Mouse (Mus musculus) lung, postnatal 0 days (tissue): ENCODE results near the gene Rps6. TPM values are rescaled to one million over a fixed set of nuclear protein-coding genes. Genes with fewer than 3 reads are reported as not detected.
"Not testable (repeated sequence)": the region's sequence is repeated elsewhere in the genome, so short reads cannot be mapped to it uniquely, and the experiment has no call there.

Experiments
- ATAC-seq: fragments of 200-750 bp; cut with Nextera tagmentation; 2 replicates; pipeline ENCODE4 v1.8.0; 2017; ENCODE audit warnings: moderate library complexity
- DNase-seq: peaks from one replicate; pipeline ENCODE4 v3.0.0-alpha.2; 2016; ENCODE audit warnings: low spot score
- H3K27ac ChIP-seq: fragments of 300-500 bp; sonication (generic); 2 replicates; pipeline ENCODE4 v1.5.1; 2014; ENCODE audit warnings: antibody characterized with exemption, mild to moderate bottlenecking, low read length, mixed read lengths
- H3K27me3 ChIP-seq: fragments of 300-500 bp; sonication (generic); replicated peaks from 2 replicates; pipeline ENCODE4 v1.6.1; 2014; ENCODE audit warnings: low read length, mixed read lengths; ENCODE audit not compliant: insufficient read depth
- H3K36me3 ChIP-seq: fragments of 300-500 bp; sonication (generic); 2 replicates; pipeline ENCODE4 v1.6.1; 2014; ENCODE audit warnings: low read length, mixed read lengths; ENCODE audit not compliant: insufficient read depth
- H3K4me1 ChIP-seq: fragments of 300-500 bp; sonication (generic); 2 replicates; pipeline ENCODE4 v1.6.1; 2014; ENCODE audit warnings: antibody characterized with exemption, low read depth, low read length, mixed read lengths; ENCODE audit not compliant: insufficient read depth
- H3K4me2 ChIP-seq: fragments of 300-500 bp; sonication (generic); replicated peaks from 2 replicates; pipeline ENCODE4 v1.6.1; 2014; ENCODE audit warnings: low read depth, mild to moderate bottlenecking, low read length, moderate library complexity, mixed read lengths
- H3K4me3 ChIP-seq: fragments of 300-500 bp; sonication (generic); 2 replicates; pipeline ENCODE4 v1.5.1; 2014; ENCODE audit warnings: low read depth, low read length
- H3K9ac ChIP-seq: fragments of 300-500 bp; sonication (generic); replicated peaks from 2 replicates; pipeline ENCODE4 v1.6.1; 2014; ENCODE audit warnings: low read depth, mild to moderate bottlenecking
- H3K9me3 ChIP-seq: fragments of 300-500 bp; sonication (generic); 2 replicates; pipeline ENCODE4 v1.6.1; 2016; ENCODE audit warnings: low read length, mixed read lengths
- CTCF ChIP-seq: IDR thresholded peaks from 2 replicates; pipeline ENCODE4 v1.5.1; 2016; ENCODE audit warnings: antibody characterized with exemption, mild to moderate bottlenecking
- EP300 ChIP-seq: IDR thresholded peaks from 2 replicates; pipeline ENCODE4 v1.6.1; 2016; ENCODE audit warnings: antibody characterized with exemption, mild to moderate bottlenecking, control low read depth
- WGBS: fragments of 180-500 bp; shearing (Covaris S2); extraction: QIAGEN DNeasy Blood & Tissue Kit; methylation state at CpG from one replicate; pipeline ENCODE4 v1.1.7; 2014; 5-methylcytosine and 5-hydroxymethylcytosine counted together
- polyA plus RNA-seq: library from polyadenylated mRNA; unstranded; fragments of >200 nt; fragmentation: Nextera tagmentation; extraction: Ambion mirVana; gene quantifications from 2 replicates; pipeline ENCODE4 v1.2.1, GENCODE M21; 2015

Rps6 gene
- polyA plus RNA-seq, 1 experiment from 2014 or later: 491 TPM

DNA sequence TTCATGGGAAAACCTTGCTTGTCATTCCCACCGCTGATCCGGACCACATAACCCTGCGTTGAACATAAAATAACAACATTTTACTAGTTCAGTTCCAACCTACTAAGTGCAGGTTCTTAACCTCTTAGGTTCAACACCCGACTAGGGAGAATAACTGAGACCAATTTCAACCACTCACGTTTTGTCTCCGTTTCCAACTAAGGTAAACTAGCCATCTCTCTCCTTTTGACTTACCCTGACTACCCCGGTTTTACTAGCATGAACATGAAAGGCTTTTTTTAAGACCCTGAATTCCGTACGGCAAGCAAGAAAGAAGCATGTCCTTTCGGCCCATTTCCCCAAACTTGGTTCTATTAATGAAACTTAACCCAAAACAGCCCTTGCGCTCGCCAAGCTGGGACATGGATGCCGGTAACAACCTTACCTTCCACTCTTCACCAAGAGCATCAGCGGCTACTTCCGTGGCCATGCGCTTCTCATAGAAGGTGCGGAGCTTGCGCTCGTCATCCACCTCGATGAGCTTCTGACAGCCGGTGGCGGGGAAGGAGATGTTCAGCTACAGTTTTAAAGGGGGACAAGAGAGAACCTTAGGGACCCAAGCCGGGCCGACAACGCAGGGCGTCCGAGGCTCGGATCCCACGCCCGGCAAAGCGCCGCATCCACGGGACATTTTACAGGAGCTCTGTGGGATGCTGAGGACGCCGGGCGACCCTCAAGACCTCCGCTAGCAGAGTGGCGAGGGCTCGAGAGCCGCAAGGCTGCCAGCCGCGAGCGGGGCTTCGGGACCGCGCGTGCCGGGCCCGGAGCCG is 704 bp downstream of the Rps6 start:
- peak overlapping the region; percentile 99 for H3K9ac ChIP-seq
- H3K27ac ChIP-seq: peak overlapping the region; percentile 97
- under 1% methylated on average over 49 of the region's 50 CpGs for WGBS
- ATAC-seq: peak; percentile 2; the same call in 1 of the 2 replicates
- no peaks in the 10 kb centered on the region for H3K9me3 ChIP-seq
- peak overlapping the region; percentile 62 for H3K4me2 ChIP-seq
- H3K36me3 ChIP-seq: peaks cover 6% of the 10 kb centered on the region
- H3K27me3 ChIP-seq: no peaks in the 10 kb centered on the region
- no peak for DNase-seq
- peaks cover 6% of the 10 kb centered on the region; the same call in 1 of the 2 replicates for H3K4me1 ChIP-seq
- TF ChIP-seq EP300 (no peak), CTCF (no peak)
- H3K4me3 ChIP-seq: peak overlapping the region; percentile 94

DNA sequence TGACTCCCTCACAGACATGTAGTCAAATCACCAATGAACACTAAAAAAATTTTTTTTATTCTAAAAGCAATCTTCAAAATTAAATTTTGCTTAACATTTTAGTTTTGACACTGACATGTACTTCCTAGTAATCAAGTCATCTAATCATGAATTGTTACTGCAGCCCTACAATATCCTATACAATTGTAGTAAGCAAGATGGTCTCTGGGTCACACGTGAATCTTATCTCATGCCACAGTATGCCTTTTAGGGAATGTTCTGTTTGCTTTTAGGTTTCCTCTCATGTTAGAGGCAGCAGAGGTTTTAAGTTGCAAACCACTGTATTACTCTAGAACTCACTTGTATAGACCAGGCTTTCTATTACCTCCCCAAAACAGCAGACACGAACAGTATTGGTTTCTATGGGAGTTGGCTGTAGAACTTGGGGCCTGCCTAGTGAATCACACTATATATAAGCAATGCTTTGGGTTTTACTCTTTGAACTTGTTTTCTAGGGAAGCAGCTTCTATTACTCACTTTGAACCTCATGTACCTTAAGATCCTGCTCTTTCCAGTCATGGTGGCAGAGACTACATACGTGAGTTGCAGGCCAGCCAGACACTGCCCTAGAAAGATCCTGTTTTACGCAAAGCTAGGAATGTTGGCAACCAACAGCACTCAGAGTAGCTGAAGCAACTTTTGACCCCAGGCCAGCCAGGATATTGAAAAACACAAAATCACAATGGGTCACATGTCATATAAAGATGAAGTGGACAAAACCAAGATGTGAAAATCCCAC is 4.2 kb downstream of the Rps6 start:
- TF ChIP-seq CTCF (no peak), EP300 (no peak)
- no peaks in the 10 kb centered on the region for H3K9me3 ChIP-seq
- 72% methylated on average over 4 of the region's 4 CpGs for WGBS
- H3K27me3 ChIP-seq: no peaks in the 10 kb centered on the region
- peaks cover 6% of the 10 kb centered on the region; the same call in 1 of the 2 replicates for H3K4me1 ChIP-seq
- H3K27ac ChIP-seq: no peak overlapping the region
- no peak overlapping the region for H3K4me2 ChIP-seq
- H3K9ac ChIP-seq: no peak overlapping the region
- DNase-seq (peak; percentile 19), ATAC-seq (no peak)
- H3K36me3 ChIP-seq: peaks cover 6% of the 10 kb centered on the region
- H3K4me3 ChIP-seq: no peak overlapping the region

DNA sequence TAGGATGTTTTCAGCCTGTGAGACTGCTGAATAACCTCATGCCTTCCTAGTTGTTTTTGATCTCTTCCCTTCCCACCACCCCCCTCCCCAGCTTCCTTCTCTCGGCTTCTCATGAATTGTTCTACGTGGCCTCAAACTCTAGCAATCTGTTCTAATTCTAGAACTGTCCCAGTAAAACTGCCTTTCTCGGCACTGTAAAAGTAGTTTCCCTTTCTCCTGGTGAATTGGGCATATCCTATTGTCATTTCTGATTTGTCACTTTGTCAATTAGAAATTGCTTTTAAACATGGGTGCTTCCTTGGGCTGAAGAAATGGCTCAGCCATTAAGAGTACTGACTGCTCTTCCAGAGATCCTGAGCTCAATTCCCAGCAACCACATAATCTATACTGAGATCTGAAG is 5.2 kb downstream of the Rps6 start:
- Histone ChIP-seq H3K4me2 (no peak overlapping the region), H3K4me3 (no peak overlapping the region), H3K36me3 (peaks cover 6% of the 10 kb centered on the region), H3K9ac (no peak overlapping the region), H3K4me1 (no peaks in the 10 kb centered on the region), H3K27ac (peak overlapping the region; percentile 26; the same call in 1 of the 2 replicates), H3K27me3 (no peaks in the 10 kb centered on the region), H3K9me3 (no peaks in the 10 kb centered on the region)
- 58% methylated on average over 3 of the region's 3 CpGs for WGBS
- ATAC-seq: no peak
- no peak for TF ChIP-seq CTCF
- no peak for TF ChIP-seq EP300
- DNase-seq: no peak

DNA sequence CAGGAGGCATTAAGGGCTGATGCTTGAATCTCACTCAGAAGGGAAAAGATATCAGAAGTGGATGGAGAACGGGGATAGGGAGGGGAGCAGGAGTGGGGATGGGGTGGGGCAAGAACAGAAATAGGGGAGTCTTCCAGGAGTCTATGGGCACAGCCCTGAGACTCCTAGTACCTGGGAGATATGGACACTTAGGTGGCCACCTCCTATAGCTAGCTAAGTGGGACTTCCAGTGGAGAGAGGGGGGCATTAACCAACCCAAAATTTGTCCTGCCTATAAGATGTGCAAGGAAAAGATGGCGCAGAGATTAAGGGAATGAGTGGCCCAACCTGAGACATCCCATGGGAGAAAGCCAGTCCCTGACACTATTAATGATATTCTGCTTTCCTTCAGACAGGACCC is 5.9 kb downstream of the Rps6 start:
- TF ChIP-seq EP300 (no peak), CTCF (no peak)
- Histone ChIP-seq H3K4me1 (no peaks in the 10 kb centered on the region), H3K4me2 (no peak overlapping the region), H3K9me3 (no peaks in the 10 kb centered on the region), H3K27me3 (no peaks in the 10 kb centered on the region), H3K27ac (no peak overlapping the region), H3K4me3 (no peak overlapping the region), H3K36me3 (peaks cover 6% of the 10 kb centered on the region), H3K9ac (no peak overlapping the region)
- WGBS: 68% methylated on average over 2 of the region's 2 CpGs
- no peak for DNase-seq
- no peak for ATAC-seq

DNA sequence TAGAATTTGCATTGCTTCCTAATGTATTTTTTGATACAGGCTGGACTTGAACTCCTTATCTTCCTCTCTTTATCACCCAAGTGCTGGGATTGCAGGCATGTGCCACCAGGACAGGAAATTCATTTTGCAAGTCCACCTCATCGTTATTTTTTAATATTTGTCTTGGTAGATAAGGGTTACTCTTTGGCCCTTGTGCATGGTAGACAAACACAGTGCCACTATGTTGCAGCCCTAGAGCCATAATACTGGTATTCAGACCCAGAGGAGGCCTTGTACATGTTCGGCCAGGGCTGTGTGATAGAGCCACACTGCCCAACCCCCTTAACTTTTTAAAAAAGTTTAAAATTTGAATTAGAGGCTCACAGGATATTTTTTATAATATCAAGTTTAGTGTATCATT is 10.0 kb downstream of the Rps6 start:
- no peaks in the 10 kb centered on the region for H3K27me3 ChIP-seq
- no peak overlapping the region for H3K9ac ChIP-seq
- H3K4me2 ChIP-seq: no peak overlapping the region
- DNase-seq: no peak
- peaks cover 8% of the 10 kb centered on the region; the same call in 1 of the 2 replicates for H3K36me3 ChIP-seq
- no peaks in the 10 kb centered on the region for H3K4me1 ChIP-seq
- ATAC-seq: 0 out of 2 replicates have a peak, but pooled peaks have one; percentile 38
- H3K9me3 ChIP-seq: no peaks in the 10 kb centered on the region
- H3K4me3 ChIP-seq: no peak overlapping the region
- no peak overlapping the region for H3K27ac ChIP-seq
- TF ChIP-seq EP300 (no peak), CTCF (no peak)
- WGBS: 40% methylated on average over 2 of the region's 2 CpGs

DNA sequence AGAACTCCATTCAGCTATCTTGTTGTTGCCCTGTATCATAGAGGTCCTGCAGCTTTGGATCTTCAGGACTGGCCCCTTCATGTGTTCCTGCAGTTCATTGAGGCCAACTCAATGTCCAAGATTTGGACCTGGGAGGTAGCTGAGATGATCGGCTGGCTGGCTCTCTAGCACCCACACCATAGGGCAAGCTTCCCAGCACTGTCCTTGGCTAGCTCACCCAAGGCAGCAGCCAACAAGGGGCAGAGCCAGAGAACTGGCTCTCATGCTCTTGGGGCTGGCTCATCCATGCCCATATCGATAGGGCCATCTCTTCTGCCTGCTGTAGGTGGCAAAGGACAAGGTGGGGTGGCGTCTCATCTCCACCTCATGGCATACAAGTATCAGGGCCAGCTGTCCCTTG is 11.8 kb downstream of the Rps6 start:
- H3K4me1 ChIP-seq: no peaks in the 10 kb centered on the region
- DNase-seq (no peak), ATAC-seq (no peak)
- no peak overlapping the region for H3K4me3 ChIP-seq
- TF ChIP-seq EP300 (no peak), CTCF (no peak)
- no peaks in the 10 kb centered on the region for H3K27me3 ChIP-seq
- 98% methylated on average over 3 of the region's 3 CpGs for WGBS
- H3K27ac ChIP-seq: no peak overlapping the region
- H3K36me3 ChIP-seq: peaks cover 14% of the 10 kb centered on the region; the same call in 1 of the 2 replicates
- no peak overlapping the region for H3K9ac ChIP-seq
- H3K4me2 ChIP-seq: no peak overlapping the region
- no peaks in the 10 kb centered on the region for H3K9me3 ChIP-seq

DNA sequence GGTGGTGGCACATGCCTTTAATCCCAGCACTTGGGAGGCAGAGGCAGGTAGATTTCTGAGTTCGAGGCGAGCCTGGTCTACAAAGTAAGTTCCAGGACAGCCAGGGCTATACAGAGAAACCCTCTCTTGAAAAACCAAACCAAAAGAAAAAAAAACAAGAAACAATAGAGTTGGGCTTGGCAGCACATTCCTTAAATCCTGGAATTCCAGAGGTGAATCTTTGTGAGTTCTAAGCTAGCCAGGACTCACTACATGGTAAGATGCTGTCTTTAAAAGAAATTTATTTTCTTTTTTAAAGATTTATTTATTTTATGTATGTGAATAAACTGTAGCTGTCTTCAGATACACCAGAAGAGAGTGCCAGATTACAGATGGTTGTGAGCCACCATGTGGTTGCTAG is 16.1 kb downstream of the Rps6 start:
- peaks cover 35% of the 10 kb centered on the region; the same call in 1 of the 2 replicates for H3K36me3 ChIP-seq
- whole genome bisulfite sequencing: 100% methylated on average over 2 of the region's 2 CpGs
- H3K27me3 ChIP-seq, H3K4me1 ChIP-seq, H3K4me3 ChIP-seq, H3K27ac ChIP-seq, DNase-seq, H3K9me3 ChIP-seq, ATAC-seq, H3K4me2 ChIP-seq, H3K9ac ChIP-seq: not testable (repeated sequence)
